ENCODE assay signal across 11 mouse cellular contexts in genomic region chr1:51515041-51515440, GRCm38 (mm10). TPM values are rescaled to one million over a fixed set of nuclear protein-coding genes. Genes with fewer than 3 reads are reported as not detected.
DNase-seq lines count a peak whose midpoint lies in the region; ATAC-seq and TF ChIP-seq lines count a peak whose summit lies in the region.
"Had no signal": no experiment of that assay in that cellular context is flagged by ENCODE, and none has a peak within 500 bp of the region (broad histone marks: within the 10 kb centered on the region; RNA-seq: fewer than 3 reads in every experiment).

No protein-coding gene starts in this region.

- no peaks in the 10 kb centered on the region for H3K27me3 ChIP-seq in kidney, postnatal 0 days (ENCODE audit: insufficient read depth, low read length)
- H3K27me3 ChIP-seq in heart, embryonic 10.5 days (ENCODE audit: insufficient read depth, poor library complexity, severe bottlenecking): no peaks in the 10 kb centered on the region
- no peaks in the 10 kb centered on the region for H3K27me3 ChIP-seq in hindbrain, embryonic 16.5 days (replicated peaks; ENCODE audit: control insufficient read depth, insufficient read depth, low read length)
- H3K27me3 ChIP-seq: hindbrain, embryonic 12.5 days had no signal

- H3K9me3 ChIP-seq in kidney, postnatal 0 days (replicated peaks; ENCODE audit: low read length): no peaks in the 10 kb centered on the region
- H3K9me3 ChIP-seq in heart, embryonic 10.5 days: no peaks in the 10 kb centered on the region
- H3K9me3 ChIP-seq in hindbrain, embryonic 16.5 days (ENCODE audit: control insufficient read depth, low read length): no peaks in the 10 kb centered on the region
- H3K9me3 ChIP-seq: hindbrain, embryonic 12.5 days had no signal

- peaks cover 12% of the 10 kb centered on the region for H3K4me1 ChIP-seq in kidney, postnatal 0 days (replicated peaks; ENCODE audit: insufficient read depth, low read length)
- peaks cover 24% of the 10 kb centered on the region for H3K4me1 ChIP-seq in heart, embryonic 10.5 days
- H3K4me1 ChIP-seq in hindbrain, embryonic 16.5 days (ENCODE audit: control insufficient read depth, insufficient read depth, low read depth, low read length): no peaks in the 10 kb centered on the region
- H3K4me1 ChIP-seq: hindbrain, embryonic 12.5 days had no signal

- H3K4me3 ChIP-seq in kidney, postnatal 0 days (replicated peaks; ENCODE audit: low read depth, low read length): no peak overlapping the region
- H3K4me3 ChIP-seq in heart, embryonic 10.5 days: no peak overlapping the region
- no peak overlapping the region for H3K4me3 ChIP-seq in hindbrain, embryonic 16.5 days (ENCODE audit: low read length)
- H3K4me3 ChIP-seq: hindbrain, embryonic 12.5 days had no signal

- H3K9ac ChIP-seq in kidney, postnatal 0 days (ENCODE audit: low read depth, low read length): no peak overlapping the region
- no peak overlapping the region for H3K9ac ChIP-seq in hindbrain, embryonic 16.5 days (ENCODE audit: low read depth, low read length)
- H3K9ac ChIP-seq: hindbrain, embryonic 12.5 days had no signal

- no peak for ATAC-seq in kidney, postnatal 0 days (replicated peaks; ENCODE audit: low FRiP score, low read depth)
- no peak for ATAC-seq in hindbrain, embryonic 16.5 days

- TF ChIP-seq CTCF in kidney, postnatal 0 days (IDR thresholded peaks at IDR 0.05; ENCODE audit: low read depth): no peak

- peak; percentile 61 for DNase-seq in kidney, postnatal 0 days (ENCODE audit: low spot score)
- DNase-seq in kidney, postnatal 36 days: no peak
- peak; percentile 77 for DNase-seq in brain, adult 2 months (ENCODE audit: low read depth, low spot score)
- DNase-seq in heart, embryonic 10.5 days (ENCODE audit: low spot score): no peak
- DNase-seq in lung, postnatal 10 days: peak; percentile 66
- no peak for DNase-seq in ovary, postnatal 14 days (ENCODE audit: low spot score)
- no peak for DNase-seq in retina, embryonic 14.5 days (ENCODE audit: low spot score)
- DNase-seq: cerebellum, postnatal 25 days; spleen, adult 18-20 months had no signal

- no peaks in the 10 kb centered on the region for H3K36me3 ChIP-seq in kidney, postnatal 0 days (ENCODE audit: insufficient read depth, low read length)
- H3K36me3 ChIP-seq in heart, embryonic 10.5 days: no peaks in the 10 kb centered on the region
- H3K36me3 ChIP-seq in hindbrain, embryonic 16.5 days (ENCODE audit: control insufficient read depth, insufficient read depth, low read length): no peaks in the 10 kb centered on the region
- H3K36me3 ChIP-seq: hindbrain, embryonic 12.5 days had no signal

- H3K4me2 ChIP-seq in kidney, postnatal 0 days (ENCODE audit: low read length): no peak overlapping the region
- H3K4me2 ChIP-seq in hindbrain, embryonic 16.5 days (ENCODE audit: low read length): no peak overlapping the region
- H3K4me2 ChIP-seq: hindbrain, embryonic 12.5 days had no signal

- 61% methylated on average over 3 of the region's 3 CpGs for WGBS in kidney, postnatal 0 days
- WGBS in heart, embryonic 10.5 days: 36% methylated on average over 3 of the region's 3 CpGs
- WGBS in hindbrain, embryonic 16.5 days: 94% methylated on average over 3 of the region's 3 CpGs

- H3K27ac ChIP-seq in kidney, postnatal 0 days: peak overlapping the region; percentile 56; the same call in 1 of the 2 replicates
- peak overlapping the region; percentile 69 for H3K27ac ChIP-seq in heart, embryonic 10.5 days
- H3K27ac ChIP-seq in hindbrain, embryonic 16.5 days (ENCODE audit: low read depth, low read length): no peak overlapping the region
- H3K27ac ChIP-seq: hindbrain, embryonic 12.5 days had no signal

RNA-seq across cellular contexts. Expression of gene Nabp1, which starts 36.8 kb away (rescaled TPM):
- polyA plus RNA-seq in kidney, postnatal 0 days (2015; fragmentation: Nextera tagmentation; extraction: Ambion mirVana): 37.7 and 42.6 TPM in 2 replicates
- 18.8 and 21.5 TPM in 2 replicates for polyA plus RNA-seq in heart, embryonic 10.5 days (2016; fragmentation: Nextera tagmentation; extraction: Ambion mirVana)
- 8.1 and 9.0 TPM in 2 replicates for polyA plus RNA-seq in hindbrain, embryonic 16.5 days (2015; fragmentation: Nextera tagmentation; extraction: Ambion mirVana)

Comparison
In these comparisons a context has a peak if more than half of its experiments do, and no peak if none do; other contexts are left out.
1. DNase-seq: peak in kidney, postnatal 0 days (single experiment), brain, adult 2 months (single experiment) and lung, postnatal 10 days (single experiment); none in kidney, postnatal 36 days (0 of 2), heart, embryonic 10.5 days (single experiment), ovary, postnatal 14 days (single experiment) and retina, embryonic 14.5 days (single experiment).